Mouse (Mus musculus) heart, adult 2 months (tissue): ENCODE data around the gene Mllt3. TPM values are rescaled to one million over a fixed set of nuclear protein-coding genes. Genes with fewer than 3 reads are reported as not detected.
A peak's percentile ranks its signal among the peaks of the same experiment; 100 is the strongest.

Experiments used
- DNase-seq, 2 experiments: peaks; one replicate each; pipeline ENCODE4 v3.0.0; 2021
- H3K27ac ChIP-seq: fragments of 200-600 bp; 2 replicates; pipeline ENCODE4 v1.8.1; 2022
- H3K27me3 ChIP-seq: fragments of 200-500 bp; 2 replicates; pipeline ENCODE4 v1.6.1; 2012; ENCODE audit warnings: mild to moderate bottlenecking, low read length, inconsistent platforms, mixed read lengths; ENCODE audit not compliant: control insufficient read depth, insufficient read depth
- H3K36me3 ChIP-seq: fragments of 200-500 bp; 2 replicates; pipeline ENCODE4 v1.6.1; 2012; ENCODE audit warnings: low read length, inconsistent platforms; ENCODE audit not compliant: control insufficient read depth, insufficient read depth
- H3K4me1 ChIP-seq: fragments of 200-500 bp; 2 replicates; pipeline ENCODE4 v1.6.1; 2011; ENCODE audit warnings: low read length; ENCODE audit not compliant: control insufficient read depth, insufficient read depth
- H3K4me3 ChIP-seq: fragments of 200-600 bp; 2 replicates; pipeline ENCODE4 v1.8.1; 2022
- H3K79me2 ChIP-seq: fragments of 200-500 bp; replicated peaks from 2 replicates; pipeline ENCODE4 v1.6.1; 2012; ENCODE audit warnings: mild to moderate bottlenecking, inconsistent platforms, low read length, moderate library complexity, mixed read lengths; ENCODE audit not compliant: control insufficient read depth, insufficient read depth
- H3K9ac ChIP-seq: fragments of 200-500 bp; 2 replicates; pipeline ENCODE4 v1.6.1; 2012; ENCODE audit warnings: low read depth, mild to moderate bottlenecking, control low read depth, inconsistent platforms, low read length, mixed read lengths
- CTCF ChIP-seq: fragments of 200-600 bp; IDR thresholded peaks from 2 replicates; pipeline ENCODE4 v1.8.1; 2022; ENCODE audit warnings: antibody characterized with exemption, mild to moderate bottlenecking, moderate library complexity
- EP300 ChIP-seq: fragments of 200-500 bp; IDR thresholded peaks from 2 replicates; pipeline ENCODE4 v1.6.1; 2011; ENCODE audit warnings: low read depth, low read length, control low read depth; ENCODE audit not compliant: insufficient read depth
- POLR2A ChIP-seq: fragments of 200-500 bp; IDR thresholded peaks from 2 replicates; pipeline ENCODE4 v1.6.1; 2011; ENCODE audit warnings: mild to moderate bottlenecking, low read depth, low read length, control low read depth; ENCODE audit not compliant: insufficient read depth
- WGBS: fragments of 180-500 bp; shearing (Covaris S2); methylation state at CpG from one replicate; pipeline ENCODE4 v1.1.7; 2018; 5-methylcytosine and 5-hydroxymethylcytosine counted together
- intact Hi-C: fragments of 180-260 bp; cut with DNase I; formaldehyde crosslinking; loops from one replicate; pipeline ENCODE4 v1.15.1; 2025
- polyA plus RNA-seq: library from polyadenylated mRNA; depleted of rRNA; stranded (reverse); fragments of >200 nt; gene quantifications from 2 replicates; pipeline ENCODE4 v1.2.3, GENCODE M21; 2012
- total RNA-seq, 2 experiments: library from RNA; stranded (reverse); gene quantifications; 2 replicates each; pipeline ENCODE4 v1.2.3; 2021

Mllt3 gene
- total and polyA plus RNA-seq, 3 experiments, result 3.8 to 15.2 (median 11.0) TPM

- Histone ChIP-seq H3K27me3 (no peaks in the 10 kb centered on the region), H3K27ac (no peak overlapping the region), H3K36me3 (no peaks in the 10 kb centered on the region), H3K79me2 (no peaks in the 10 kb centered on the region), H3K4me3 (no peak overlapping the region), H3K9ac (no peak overlapping the region), H3K4me1 (no peaks in the 10 kb centered on the region)
- no peak for TF ChIP-seq POLR2A
- TF ChIP-seq CTCF, result peak; percentile 43
- 42% methylated on average over 1 of the region's 1 CpGs for WGBS
- peak in 1 of 2 experiments; percentile 21 for DNase-seq
- intact Hi-C loops, result loop anchor here (10.0 kb wide), 1 partner anchor 116 kb away; no protein-coding TSS in a partner anchor
These were observed 132.0 kb downstream of the Mllt3 start for GRCm38 (mm10) chr4:87901166-87901565.

- no peaks in the 10 kb centered on the region for H3K27me3 ChIP-seq
- no peaks in the 10 kb centered on the region for H3K36me3 ChIP-seq
- intact Hi-C loops, result loop anchor here (10.0 kb wide), 1 partner anchor 529 kb away; no protein-coding TSS in a partner anchor
- no peak overlapping the region for H3K9ac ChIP-seq
- no peak overlapping the region for H3K27ac ChIP-seq
- whole genome bisulfite sequencing, result 87% methylated on average over 3 of the region's 3 CpGs
- H3K79me2 ChIP-seq, result no peaks in the 10 kb centered on the region
- H3K4me1 ChIP-seq, result no peaks in the 10 kb centered on the region
- no peak for DNase-seq
- TF ChIP-seq POLR2A, result no peak
- no peak for TF ChIP-seq EP300
- TF ChIP-seq CTCF, result no peak
- H3K4me3 ChIP-seq, result no peak overlapping the region
These were observed 139.7 kb downstream of the Mllt3 start for GRCm38 (mm10) chr4:87893498-87893897.

- Histone ChIP-seq H3K9ac (no peak overlapping the region), H3K4me3 (no peak overlapping the region), H3K27ac (no peak overlapping the region), H3K79me2 (no peaks in the 10 kb centered on the region), H3K27me3 (no peaks in the 10 kb centered on the region), H3K4me1 (no peaks in the 10 kb centered on the region), H3K36me3 (no peaks in the 10 kb centered on the region)
- DNase-seq, result no peak
- 82% methylated on average over 4 of the region's 4 CpGs for WGBS
- intact Hi-C loops, result loop anchor here (10.0 kb wide), 1 partner anchor 528 kb away; no protein-coding TSS in a partner anchor
- TF ChIP-seq CTCF (no peak), EP300 (no peak), POLR2A (no peak)
These were observed 140.2 kb downstream of the Mllt3 start for GRCm38 (mm10) chr4:87893012-87893411.

- intact Hi-C loops, result no loop called here
- Histone ChIP-seq H3K27me3 (no peaks in the 10 kb centered on the region), H3K36me3 (no peaks in the 10 kb centered on the region), H3K4me1 (no peaks in the 10 kb centered on the region), H3K27ac (no peak overlapping the region), H3K9ac (no peak overlapping the region), H3K4me3 (no peak overlapping the region), H3K79me2 (no peaks in the 10 kb centered on the region)
- no peak for DNase-seq
- WGBS, result 77% methylated on average over 5 of the region's 5 CpGs
- TF ChIP-seq CTCF (no peak), EP300 (no peak), POLR2A (no peak)
These were observed 149.8 kb downstream of the Mllt3 start for GRCm38 (mm10) chr4:87883225-87883875.

- Histone ChIP-seq H3K27ac (no peak overlapping the region), H3K36me3 (no peaks in the 10 kb centered on the region), H3K79me2 (no peaks in the 10 kb centered on the region; the same call in 1 of the 2 replicates), H3K27me3 (no peaks in the 10 kb centered on the region), H3K4me3 (no peak overlapping the region), H3K9ac (no peak overlapping the region), H3K4me1 (no peaks in the 10 kb centered on the region)
- intact Hi-C loops, result no loop called here
- DNase-seq, result no peak
- 100% methylated on average over 1 of the region's 1 CpGs for WGBS
- no peak for TF ChIP-seq EP300
- no peak for TF ChIP-seq CTCF
- TF ChIP-seq POLR2A, result no peak
These were observed 151.2 kb downstream of the Mllt3 start for GRCm38 (mm10) chr4:87881995-87882394.

- DNase-seq, result no peak
- H3K27me3 ChIP-seq, result no peaks in the 10 kb centered on the region
- no peaks in the 10 kb centered on the region; the same call in 1 of the 2 replicates for H3K79me2 ChIP-seq
- no peak overlapping the region for H3K9ac ChIP-seq
- WGBS, result 93% methylated on average over 2 of the region's 2 CpGs
- H3K4me3 ChIP-seq, result no peak overlapping the region
- H3K36me3 ChIP-seq, result no peaks in the 10 kb centered on the region
- intact Hi-C loops, result no loop called here
- H3K27ac ChIP-seq, result no peak overlapping the region
- H3K4me1 ChIP-seq, result no peaks in the 10 kb centered on the region
- no peak for TF ChIP-seq POLR2A
- no peak for TF ChIP-seq EP300
- no peak for TF ChIP-seq CTCF
These were observed 151.6 kb downstream of the Mllt3 start for GRCm38 (mm10) chr4:87881583-87881982.
